Mouse (Mus musculus): ENCODE measurements around the gene Dscam. TPM values are rescaled to one million over a fixed set of nuclear protein-coding genes. Genes with fewer than 3 reads are reported as not detected.
A peak's percentile ranks its signal among the peaks of the same experiment; 100 is the strongest.

Dscam gene
- total RNA-seq, 2 experiments from 2014 or later = 0.11 to 0.12 TPM

DNA sequence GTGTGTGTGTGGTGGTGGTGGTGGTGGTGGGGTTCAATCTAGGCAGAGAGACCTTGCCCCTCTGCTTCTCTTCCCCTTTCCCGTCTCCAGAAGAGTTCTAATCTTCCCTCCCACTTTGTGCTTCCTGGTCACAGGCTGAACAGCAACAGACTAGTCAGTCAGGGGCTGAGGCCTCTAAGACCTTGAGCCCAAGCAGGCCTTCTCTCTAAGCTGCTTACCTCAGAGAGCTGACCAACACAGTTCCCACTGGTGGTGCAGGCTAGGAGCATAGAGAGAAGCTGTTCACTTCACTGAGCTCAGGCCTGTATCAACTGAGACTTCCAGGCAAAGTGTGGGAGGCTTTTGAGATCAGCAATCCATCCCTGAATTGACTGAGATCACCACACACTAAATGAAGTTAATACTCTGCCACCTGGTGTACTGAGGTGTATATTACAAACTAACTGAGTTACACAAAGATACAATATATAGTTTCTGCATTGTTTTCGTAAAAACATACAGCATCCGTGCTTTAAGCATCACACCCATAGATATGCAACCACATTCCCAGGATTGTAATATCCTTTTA is 153.3 kb downstream of the Dscam start:
- no peak for DNase-seq

DNA sequence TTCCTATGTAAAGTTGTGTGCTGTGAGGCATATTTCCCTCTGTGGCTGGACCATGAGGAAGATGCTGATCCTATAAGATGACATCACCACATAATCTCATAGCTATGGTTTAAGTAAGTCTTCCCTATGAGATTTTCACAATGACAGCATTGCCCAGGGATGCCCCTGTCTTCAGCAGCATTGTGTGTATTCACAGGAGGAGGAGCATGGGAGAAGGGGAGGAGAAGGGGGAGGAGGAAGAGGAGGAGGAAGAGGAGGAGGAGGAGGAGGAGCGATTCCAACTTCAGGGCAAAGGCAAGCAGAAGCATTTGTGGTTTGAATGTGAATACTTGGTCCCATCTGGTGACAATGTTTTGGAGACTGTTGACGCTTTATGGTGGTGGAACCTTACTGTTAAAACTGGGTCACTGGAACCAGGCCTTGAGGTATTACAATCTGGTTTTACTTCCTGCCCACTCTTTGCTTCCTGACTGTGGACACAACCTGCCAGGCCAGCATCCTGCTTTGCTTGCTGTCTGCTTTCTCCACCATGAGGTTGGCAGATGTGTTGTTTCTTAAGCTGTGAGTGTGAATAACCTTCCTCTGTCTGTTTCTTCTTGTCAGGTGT is 154.2 kb downstream of the Dscam start:
- no peak for DNase-seq

DNA sequence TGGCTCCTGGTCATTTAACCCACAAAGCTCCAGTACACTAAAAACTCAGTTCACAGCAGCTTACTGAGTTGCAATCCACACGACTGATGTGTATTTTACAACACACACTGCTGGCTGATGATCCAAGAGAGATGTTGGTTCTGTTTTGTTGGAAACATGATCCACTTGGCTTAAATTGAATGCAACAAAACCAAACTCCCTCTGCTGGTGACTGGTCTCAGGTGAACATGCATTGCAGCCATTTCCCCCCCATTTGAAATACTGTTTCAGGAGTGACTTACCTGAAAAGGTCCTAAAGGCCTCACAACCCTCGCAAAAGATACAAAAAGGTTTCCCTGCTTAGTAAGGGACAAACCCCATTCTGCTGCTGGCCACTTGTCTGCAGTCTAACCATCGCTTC is 156.2 kb downstream of the Dscam start:
- DNase-seq = no peak

DNA sequence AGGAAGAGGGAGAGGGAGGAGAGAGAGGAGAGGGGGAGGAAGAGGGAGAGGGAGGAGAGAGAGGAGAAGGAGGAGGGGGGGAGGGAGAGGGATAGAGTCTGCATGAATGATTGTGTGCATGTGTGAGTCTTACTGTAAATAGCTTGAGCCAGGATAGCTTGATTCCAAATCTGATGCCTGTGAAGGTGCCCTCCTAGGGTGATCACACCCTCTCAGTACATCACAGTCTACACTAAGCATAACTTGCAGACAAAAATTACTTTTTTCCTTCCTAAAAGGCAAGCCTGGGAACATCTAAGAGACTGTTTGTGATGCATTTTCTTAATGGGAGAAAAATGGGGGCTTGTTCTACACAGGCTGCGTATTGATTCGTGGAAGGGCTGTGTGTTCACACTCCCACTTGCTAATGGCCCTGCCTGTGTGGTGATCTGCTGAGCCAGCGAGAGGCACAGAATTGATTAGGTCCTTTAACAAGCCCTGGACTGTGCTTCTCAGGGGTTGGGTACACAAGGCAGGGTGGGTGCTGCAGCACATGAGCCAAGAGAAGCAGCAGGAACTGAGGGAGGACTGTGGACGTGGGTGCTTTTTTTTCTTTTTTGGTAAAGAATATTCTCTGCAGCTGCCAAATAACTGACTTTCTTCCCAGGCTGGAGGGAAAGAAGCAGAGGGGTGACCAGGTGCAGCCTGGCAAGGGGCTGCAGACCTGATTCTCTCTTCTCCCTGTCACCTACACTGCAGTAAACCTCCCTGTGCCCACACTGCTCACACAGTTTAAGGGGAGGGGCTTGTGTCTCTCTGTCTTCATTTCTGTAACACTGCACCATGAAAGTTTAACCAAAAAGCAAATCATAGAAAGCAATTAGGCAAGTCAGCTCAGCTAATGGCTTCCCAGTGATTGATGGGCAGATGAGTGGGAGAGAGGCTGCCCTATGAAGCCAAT is 161.2 kb downstream of the Dscam start:
- no peak for DNase-seq

DNA sequence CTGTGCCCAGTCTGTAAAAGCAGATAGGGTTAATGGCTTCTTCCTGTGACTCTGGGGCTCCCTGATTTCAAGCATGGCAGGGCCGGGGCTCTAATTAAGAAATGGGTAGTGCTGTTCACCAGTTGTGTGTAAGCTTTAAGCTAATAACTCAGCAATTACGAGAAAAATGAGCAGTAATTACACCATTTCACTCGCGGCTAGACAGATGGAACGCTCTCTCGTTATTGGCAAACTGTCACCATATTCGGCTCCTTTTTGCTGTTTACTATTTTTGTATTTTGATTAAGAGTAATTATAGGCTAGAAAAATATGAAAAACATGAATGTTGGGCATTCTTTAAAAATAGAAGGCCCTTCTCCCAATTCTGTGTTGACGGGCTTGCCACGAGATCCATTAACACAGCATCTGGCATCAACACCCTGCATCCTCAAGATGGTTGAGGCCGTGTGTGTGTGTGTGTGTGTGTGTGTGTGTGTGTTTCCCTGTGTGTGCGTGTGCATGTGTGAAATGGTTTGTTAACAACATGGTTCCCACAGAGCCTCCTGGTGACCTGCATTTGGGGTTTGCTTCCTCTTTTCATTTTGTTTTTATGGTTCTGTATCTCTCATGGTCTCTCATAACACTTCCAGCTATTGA is 162.5 kb downstream of the Dscam start:
- no peak for DNase-seq

DNA sequence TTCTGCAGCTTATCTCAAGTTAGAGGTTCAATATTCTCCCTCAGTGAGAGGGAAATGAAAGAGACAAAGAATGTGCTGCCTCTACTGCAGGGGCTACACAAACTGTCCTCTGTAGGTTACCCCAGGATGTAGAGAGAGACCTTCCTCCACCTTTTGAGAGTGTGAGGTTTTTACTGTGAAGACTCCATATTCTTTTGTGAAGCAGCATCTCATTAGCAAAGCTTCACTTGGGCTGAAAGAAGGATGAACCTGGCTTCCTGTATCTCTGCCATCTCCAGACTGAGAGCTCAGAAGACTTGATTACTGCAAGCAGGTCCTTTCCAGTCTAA is 163.7 kb downstream of the Dscam start:
- DNase-seq = no peak

DNA sequence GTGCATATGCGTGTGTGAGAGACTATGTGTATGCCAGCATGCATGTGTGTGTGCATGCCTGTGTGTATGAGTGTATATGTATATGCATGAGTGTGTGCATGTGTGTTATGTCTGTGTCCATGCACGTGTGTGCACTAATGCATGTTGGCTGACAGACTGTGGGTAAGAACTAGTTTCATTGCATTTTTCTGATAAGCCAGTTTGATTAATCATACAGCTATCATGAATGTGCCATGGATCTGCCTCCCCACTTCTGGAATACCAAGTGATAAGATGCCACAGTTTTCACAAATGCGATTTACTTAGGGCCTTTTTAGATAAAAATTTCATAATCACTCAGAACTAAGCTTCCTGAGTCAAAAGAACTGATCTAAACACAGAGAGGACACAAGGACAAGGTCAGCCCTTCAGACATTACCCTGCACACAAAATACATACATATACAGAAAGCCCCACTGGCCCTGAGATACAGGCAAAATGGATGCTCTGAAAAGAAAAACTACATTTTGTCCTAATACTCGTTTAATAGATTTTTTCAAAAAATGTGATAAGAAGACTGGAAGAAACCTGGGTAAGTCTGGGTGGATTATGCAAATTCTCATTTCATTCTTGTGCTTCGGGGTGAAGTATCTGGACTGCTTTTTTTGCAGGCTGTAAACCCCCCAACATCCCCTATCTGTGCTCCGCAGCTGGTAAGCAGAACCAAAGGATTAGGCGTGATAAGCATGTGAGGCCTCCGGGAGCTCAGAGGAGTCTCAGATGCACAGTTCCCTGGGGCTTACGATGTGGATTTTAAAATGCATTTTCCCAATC is 164.3 kb downstream of the Dscam start:
- no peak for DNase-seq

DNA sequence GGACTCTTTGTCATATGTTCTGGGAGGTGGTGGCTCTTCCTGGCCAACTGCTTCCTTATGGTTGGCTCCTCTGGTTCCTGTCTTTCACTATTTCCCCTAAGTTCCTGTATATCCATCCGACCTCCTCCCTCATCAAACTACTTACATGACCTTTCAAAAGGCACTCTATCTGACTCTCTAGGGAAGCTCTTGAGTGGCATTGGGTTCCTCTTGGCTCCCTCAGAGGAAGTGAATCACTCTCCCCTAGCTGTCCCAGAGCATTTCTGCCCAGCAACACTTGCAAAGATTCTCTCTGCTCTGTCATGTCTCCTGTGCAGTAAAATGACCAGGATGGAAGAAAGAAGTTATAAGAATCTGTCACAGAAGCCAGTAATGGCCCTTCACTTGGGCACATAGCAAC is 166.6 kb downstream of the Dscam start:
- DNase-seq = no peak

DNA sequence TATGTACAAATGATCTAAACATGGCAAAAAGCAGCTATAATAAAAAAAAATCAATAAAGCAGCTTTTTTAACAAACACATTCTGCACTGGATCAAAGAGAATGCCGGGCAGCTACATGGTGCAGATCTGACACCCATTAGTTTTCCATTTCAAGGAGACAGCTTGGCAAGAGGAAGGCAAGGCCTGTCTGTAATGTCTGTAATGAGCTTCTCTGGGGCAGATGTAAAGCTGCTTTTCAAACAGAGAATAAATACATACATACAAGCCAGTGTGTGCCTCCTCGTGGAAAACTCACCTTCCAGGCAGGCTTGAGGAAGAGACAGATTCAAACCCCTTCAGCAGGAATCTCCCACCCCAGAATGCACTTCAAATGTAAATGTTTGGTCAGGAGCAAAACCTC is 167.7 kb downstream of the Dscam start:
- no peak for DNase-seq

DNA sequence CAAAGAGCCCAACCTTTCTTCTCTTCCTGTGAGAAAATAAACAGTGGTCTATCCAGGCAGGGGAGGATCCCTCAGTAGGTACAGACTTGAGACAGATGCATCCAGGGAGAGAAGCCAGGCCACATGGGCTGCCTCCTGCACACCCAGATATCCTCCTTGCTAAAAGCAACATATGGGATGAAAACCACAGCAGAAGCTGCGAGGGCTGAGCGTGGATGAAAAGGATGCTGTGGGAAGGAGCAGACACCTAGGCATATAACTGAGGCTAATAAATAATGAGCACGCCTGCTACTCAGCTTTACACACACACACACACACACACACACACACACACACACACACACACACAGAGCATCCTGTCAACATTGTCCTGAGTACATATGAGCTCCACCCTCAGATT is 168.4 kb downstream of the Dscam start:
- DNase-seq = no peak

DNA sequence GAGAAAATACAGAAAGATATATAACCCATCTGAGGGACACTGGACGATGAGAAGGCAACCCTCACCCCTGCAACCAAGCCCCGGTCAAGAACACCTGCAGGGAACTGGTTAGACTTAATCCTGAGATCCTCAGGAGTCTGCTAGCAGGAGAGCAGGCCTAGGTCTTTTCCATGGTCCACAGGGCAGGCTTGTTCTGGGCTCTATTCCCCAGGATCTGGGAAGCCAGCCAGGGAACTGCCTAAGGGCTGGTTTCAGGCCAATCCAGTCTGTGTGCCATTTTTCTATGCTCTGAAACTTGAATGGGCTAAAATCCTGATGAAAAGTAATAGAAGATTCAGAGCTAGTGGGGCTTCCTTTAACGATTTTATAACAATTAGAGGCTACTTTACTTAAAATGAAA is 173.7 kb downstream of the Dscam start:
- peak; percentile 67 for DNase-seq

DNA sequence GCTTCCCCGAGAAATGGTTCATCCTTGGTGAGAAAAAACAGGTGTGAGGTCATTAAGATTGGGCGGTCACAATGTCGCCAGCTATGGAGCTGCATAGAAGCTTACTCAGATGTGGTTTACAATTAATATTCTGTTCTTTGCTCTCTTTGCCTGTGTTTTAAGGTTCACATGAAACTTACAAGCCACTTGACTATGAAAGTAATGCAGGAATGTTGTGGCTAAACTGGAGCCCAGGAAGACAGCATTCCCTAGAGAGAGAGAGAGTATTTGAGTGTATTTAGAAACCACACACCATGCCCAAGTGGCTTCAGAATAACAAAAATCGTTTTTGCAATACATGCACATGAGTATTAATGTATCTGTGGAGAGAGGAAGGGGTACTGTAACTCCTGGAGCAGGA is 174.7 kb downstream of the Dscam start:
- DNase-seq = no peak

DNA sequence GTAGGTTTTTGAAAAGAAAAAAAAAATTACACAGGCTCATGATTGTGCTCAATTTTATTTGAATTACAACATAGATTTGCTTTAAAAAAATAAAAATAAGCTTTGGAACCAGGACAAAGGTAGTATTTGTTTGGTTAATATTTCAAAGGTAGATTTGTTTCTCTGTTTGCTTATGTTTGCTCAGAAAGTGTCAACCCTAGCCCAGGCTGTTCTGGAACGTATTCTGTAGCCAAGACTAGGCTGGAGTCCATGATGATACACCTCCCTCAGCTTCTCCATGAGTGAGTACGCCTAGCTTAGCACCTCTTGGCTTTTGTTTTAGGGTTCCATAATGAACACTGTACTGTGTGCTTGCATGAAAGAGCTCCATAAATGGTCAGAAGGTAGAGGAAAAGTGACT is 183.2 kb downstream of the Dscam start:
- DNase-seq = no peak

DNA sequence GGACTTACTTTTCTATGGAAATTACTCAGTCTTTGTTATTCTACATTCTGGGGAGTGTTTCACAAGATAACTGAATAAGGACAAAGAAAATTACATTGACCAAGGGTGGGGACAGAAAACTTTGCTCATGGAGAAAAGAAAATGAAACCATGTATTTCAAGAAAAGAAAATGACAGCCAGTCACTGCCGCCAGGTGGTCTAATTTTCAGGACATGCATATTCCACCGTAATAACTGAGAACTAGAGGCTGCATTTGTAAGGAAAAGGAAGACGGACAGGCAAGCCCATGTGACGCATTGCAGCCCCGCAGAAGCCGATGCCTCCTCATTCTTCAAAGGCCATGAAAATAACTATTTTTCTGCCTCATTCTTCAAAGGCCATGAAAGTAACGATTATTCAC is 197.3 kb downstream of the Dscam start:
- no peak for DNase-seq

DNA sequence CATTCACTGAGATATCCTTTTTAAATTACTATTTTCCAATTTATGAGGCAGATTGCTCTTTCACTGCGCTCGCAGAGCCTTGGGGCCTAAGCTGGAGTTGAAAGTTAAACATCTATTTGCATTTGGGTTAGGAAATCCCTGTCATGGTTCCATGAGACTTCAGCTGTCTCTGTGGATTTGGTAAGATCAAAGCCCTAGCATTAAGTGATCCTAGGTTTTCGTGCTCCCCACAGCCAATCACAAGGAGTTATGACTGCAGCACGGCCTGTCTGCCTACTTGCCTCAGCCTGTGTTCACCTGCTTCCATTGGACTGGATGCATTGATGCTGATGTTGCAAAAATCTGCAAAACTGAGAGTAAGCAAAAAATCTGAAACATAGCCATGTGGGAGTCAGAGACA is 198.8 kb downstream of the Dscam start:
- DNase-seq = no peak

DNA sequence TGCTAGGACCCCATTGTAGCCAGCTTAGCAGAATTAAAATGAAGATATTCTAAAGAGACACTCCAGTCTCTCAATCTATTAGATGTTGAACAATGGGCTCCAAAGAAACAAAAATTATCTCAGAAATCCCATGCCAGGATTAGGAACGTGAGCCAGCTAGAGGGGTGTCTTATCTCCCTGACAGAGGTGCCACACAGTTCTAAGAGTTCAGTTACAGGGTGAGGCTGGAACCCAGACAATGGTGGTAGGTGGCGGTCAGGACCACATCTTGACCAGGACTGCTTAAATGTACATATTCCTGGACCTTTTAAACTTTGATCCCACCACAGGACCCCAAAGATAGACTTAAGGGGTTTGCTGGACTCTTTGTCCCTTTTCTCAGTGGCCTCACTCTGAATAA is 200.1 kb downstream of the Dscam start:
- no peak for DNase-seq

DNA sequence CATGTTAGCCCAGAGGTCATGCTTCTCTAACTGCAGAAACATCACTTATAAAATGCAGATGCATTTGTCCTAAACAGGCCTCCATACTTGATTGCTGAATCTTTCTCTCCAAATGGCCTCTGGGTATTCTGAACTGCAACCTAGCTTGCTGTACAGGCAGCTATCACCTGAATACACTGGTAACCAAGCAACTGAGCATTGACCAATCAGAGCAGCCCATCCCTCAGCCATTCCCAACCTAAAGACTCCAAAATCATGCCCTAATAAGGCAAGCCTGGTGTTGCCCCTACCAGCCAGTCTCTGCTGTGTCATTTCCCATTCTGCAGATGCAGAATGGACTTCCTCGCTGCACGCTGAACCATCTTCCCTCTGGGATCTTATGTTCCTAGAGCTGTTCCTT is 200.9 kb downstream of the Dscam start:
- DNase-seq = no peak

DNA sequence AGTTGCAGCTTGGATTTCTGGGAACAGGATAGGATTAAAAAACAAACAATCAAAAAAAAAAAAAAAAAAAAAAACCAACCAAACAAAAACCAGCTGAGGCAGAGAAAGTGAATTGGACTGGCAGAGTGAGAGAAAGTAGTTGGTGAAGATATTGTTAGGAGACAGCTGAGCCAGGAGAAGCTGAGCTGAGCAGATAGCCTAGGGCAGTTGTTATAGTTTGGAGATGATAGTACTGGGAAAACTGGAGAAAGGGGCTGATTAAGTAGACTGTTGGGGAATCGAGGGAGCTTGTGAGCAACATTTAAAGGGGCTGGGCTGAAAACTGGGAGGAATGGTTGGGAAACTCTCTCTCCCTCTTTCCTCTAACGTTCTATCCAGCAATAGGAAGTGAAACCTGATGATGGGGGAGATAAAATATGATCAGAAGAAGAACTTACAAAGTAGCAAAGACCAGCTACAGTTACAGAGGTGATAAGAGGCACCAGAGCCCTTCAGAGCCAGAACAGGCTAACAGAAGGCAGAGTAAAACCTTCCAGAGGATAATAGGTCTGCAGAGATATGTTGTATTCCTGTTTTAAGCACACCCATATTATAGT is 201.6 kb downstream of the Dscam start:
- DNase-seq = no peak

DNA sequence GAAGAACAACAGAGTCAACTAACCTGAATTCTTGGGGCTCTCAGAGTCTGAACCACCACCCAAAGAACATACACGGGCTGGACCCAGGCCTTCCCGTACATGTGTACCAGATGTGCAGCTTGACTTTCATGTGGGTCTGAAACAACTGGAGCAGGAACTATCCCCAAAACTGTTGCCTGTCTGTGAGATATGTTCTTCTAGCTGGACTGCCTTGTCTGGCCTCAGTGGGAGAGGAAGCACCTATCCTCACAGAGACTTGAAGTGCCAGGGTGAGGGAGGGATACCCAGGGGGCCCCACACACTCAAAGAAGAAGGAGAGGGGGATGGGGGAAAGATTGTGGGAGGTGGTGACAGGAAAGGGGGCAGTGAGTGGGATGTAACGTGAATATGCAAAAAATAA is 210.9 kb downstream of the Dscam start:
- no peak for DNase-seq

DNA sequence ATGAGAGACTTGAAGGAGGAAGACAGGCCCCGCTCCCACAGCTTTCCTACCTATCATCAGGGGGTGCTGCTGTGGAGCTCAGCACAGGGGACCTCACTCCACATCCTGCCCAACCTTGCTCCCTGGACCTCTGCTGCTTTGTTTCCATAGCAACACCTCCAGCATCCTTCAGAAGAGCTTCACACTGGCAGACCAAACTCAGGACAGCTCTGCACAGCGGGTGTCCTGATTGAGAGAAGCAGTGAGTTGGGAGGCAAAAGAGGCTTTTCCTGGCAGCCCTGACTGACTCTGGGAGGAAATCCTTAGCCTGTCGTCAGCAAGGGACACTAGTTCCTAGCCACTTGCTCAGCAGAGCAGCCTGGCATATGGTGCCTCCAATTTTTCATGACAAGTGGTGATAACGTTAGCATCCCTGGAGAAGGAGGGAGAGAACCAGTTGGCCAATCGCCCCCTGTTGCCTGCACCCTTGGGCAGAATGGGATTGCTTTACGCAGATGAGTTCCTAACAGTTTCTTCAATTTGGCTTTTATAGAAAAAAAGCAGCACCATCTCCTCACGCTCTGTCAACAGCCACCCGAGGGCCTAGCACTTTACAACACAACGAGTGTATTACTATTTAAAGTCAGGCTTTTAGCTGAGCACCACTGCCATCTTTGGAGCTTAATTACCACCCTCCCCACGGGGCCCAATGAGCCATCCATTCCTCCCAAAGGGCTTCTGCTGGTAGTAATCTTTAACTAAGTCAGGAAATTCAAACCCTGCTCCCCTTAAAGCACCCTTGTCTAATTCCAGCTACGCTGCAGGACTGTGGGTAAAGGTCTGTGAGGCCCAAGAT is 224.9 kb downstream of the Dscam start:
- DNase-seq = no peak

DNA sequence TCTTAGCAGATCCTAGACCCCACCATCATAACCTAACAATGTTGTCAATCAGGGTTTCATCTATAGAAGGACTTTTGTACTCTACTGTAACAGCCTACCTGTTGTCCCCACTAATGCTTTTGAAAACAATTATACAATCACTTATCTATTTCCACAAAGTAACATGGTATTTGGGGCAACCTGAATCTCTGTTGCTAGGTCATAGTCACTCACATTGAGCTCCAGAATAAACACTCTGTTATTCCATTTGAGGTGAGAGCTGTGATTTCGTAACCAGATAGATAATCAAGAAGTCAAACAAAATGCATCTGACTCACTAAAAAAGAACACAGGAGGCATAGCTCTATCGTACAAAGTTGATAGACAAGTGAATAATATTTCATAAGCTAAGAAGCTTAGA is 226.9 kb downstream of the Dscam start:
- DNase-seq = no peak

Measured in gastrocnemius, postnatal 10 days (tissue).